ENCODE assay signal across 8 mouse cellular contexts in genomic region chr12:70826318-70827072, GRCm38 (mm10). TPM values are rescaled to one million over a fixed set of nuclear protein-coding genes. Genes with fewer than 3 reads are reported as not detected.
DNase-seq lines count a peak whose midpoint lies in the region; ATAC-seq and TF ChIP-seq lines count a peak whose summit lies in the region.

No protein-coding gene starts in this region.

- no peak for DNase-seq in neural tube, embryonic 11.5 days (ENCODE audit: low spot score)
- DNase-seq in neural tube, embryonic 10.5 days (ENCODE audit: extremely low spot score, low spot score) = no peak
- DNase-seq in thymus, adult 2 months = peak; percentile 41
- no peak for DNase-seq in gastrocnemius, postnatal 10 days
- no peak for DNase-seq in layer of hippocampus, adult 8-10 months (ENCODE audit: low spot score in 2 of 2)

- no peak for TF ChIP-seq CTCF in thymus, adult 2 months (IDR thresholded peaks at IDR 0.05; ENCODE audit: borderline replicate concordance, control insufficient read depth, extremely low read depth, insufficient read depth, low read length, poor library complexity)

- H3K4me1 ChIP-seq in neural tube, embryonic 11.5 days (ENCODE audit: control insufficient read depth, insufficient read depth, low read length) = peaks cover 13% of the 10 kb centered on the region
- peaks cover 37% of the 10 kb centered on the region for H3K4me1 ChIP-seq in embryonic facial prominence, embryonic 12.5 days
- peaks cover 37% of the 10 kb centered on the region for H3K4me1 ChIP-seq in hindbrain, embryonic 15.5 days (replicated peaks)
- H3K4me1 ChIP-seq in lung, embryonic 16.5 days (replicated peaks; ENCODE audit: control insufficient read depth, insufficient read depth, low read length) = peaks cover 13% of the 10 kb centered on the region
- peaks cover 12% of the 10 kb centered on the region for H3K4me1 ChIP-seq in thymus, adult 2 months (replicated peaks; ENCODE audit: control insufficient read depth, insufficient read depth, low read length)

- no peaks in the 10 kb centered on the region for H3K27me3 ChIP-seq in neural tube, embryonic 11.5 days (ENCODE audit: control insufficient read depth, insufficient read depth, low read length)
- no peaks in the 10 kb centered on the region for H3K27me3 ChIP-seq in embryonic facial prominence, embryonic 12.5 days
- no peaks in the 10 kb centered on the region for H3K27me3 ChIP-seq in hindbrain, embryonic 15.5 days
- H3K27me3 ChIP-seq in lung, embryonic 16.5 days (ENCODE audit: control insufficient read depth, insufficient read depth, low read depth, low read length) = no peaks in the 10 kb centered on the region
- H3K27me3 ChIP-seq in thymus, adult 2 months (ENCODE audit: control insufficient read depth, insufficient read depth, low read length) = no peaks in the 10 kb centered on the region

- 2% methylated on average over 19 of the region's 19 CpGs for WGBS in neural tube, embryonic 11.5 days
- WGBS in embryonic facial prominence, embryonic 12.5 days = under 1% methylated on average over 19 of the region's 19 CpGs
- WGBS in hindbrain, embryonic 15.5 days = 2% methylated on average over 19 of the region's 19 CpGs
- 1% methylated on average over 19 of the region's 19 CpGs for WGBS in lung, embryonic 16.5 days
- WGBS in thymus, adult 2 months = under 1% methylated on average over 19 of the region's 19 CpGs

- ATAC-seq in neural tube, embryonic 11.5 days (ENCODE audit: insufficient read depth, low FRiP score, low TSS enrichment) = no peak
- ATAC-seq in embryonic facial prominence, embryonic 12.5 days (ENCODE audit: insufficient number of reproducible peaks, insufficient read depth, low FRiP score, low TSS enrichment) = no peak
- no peak for ATAC-seq in hindbrain, embryonic 15.5 days (ENCODE audit: low FRiP score, low read depth)
- no peak for ATAC-seq in lung, embryonic 16.5 days (ENCODE audit: low read depth)

- peak overlapping the region; percentile 60 for H3K4me3 ChIP-seq in neural tube, embryonic 11.5 days (ENCODE audit: low read depth, low read length)
- peak overlapping the region; percentile 89 for H3K4me3 ChIP-seq in embryonic facial prominence, embryonic 12.5 days
- H3K4me3 ChIP-seq in hindbrain, embryonic 15.5 days = peak overlapping the region; percentile 64
- H3K4me3 ChIP-seq in lung, embryonic 16.5 days (ENCODE audit: low read length) = peak overlapping the region; percentile 73
- H3K4me3 ChIP-seq in thymus, adult 2 months (ENCODE audit: control insufficient read depth, insufficient read depth, low read length) = peak overlapping the region; percentile 75

- H3K9me3 ChIP-seq in neural tube, embryonic 11.5 days (ENCODE audit: control insufficient read depth, low read length) = no peaks in the 10 kb centered on the region
- H3K9me3 ChIP-seq in embryonic facial prominence, embryonic 12.5 days = no peaks in the 10 kb centered on the region
- H3K9me3 ChIP-seq in hindbrain, embryonic 15.5 days = no peaks in the 10 kb centered on the region
- no peaks in the 10 kb centered on the region for H3K9me3 ChIP-seq in lung, embryonic 16.5 days (ENCODE audit: control insufficient read depth, low read length)

- peak overlapping the region; percentile 85 for H3K4me2 ChIP-seq in neural tube, embryonic 11.5 days (ENCODE audit: low read depth)
- H3K4me2 ChIP-seq in embryonic facial prominence, embryonic 12.5 days (replicated peaks) = peak overlapping the region; percentile 76
- peak overlapping the region; percentile 84 for H3K4me2 ChIP-seq in hindbrain, embryonic 15.5 days
- peak overlapping the region; percentile 86 for H3K4me2 ChIP-seq in lung, embryonic 16.5 days (ENCODE audit: low read depth, low read length)

- no peaks in the 10 kb centered on the region for H3K36me3 ChIP-seq in neural tube, embryonic 11.5 days (ENCODE audit: control insufficient read depth, insufficient read depth, low read length)
- no peaks in the 10 kb centered on the region for H3K36me3 ChIP-seq in embryonic facial prominence, embryonic 12.5 days
- no peaks in the 10 kb centered on the region for H3K36me3 ChIP-seq in hindbrain, embryonic 15.5 days
- H3K36me3 ChIP-seq in lung, embryonic 16.5 days (ENCODE audit: control insufficient read depth, insufficient read depth, low read length) = no peaks in the 10 kb centered on the region
- no peaks in the 10 kb centered on the region for H3K36me3 ChIP-seq in thymus, adult 2 months (ENCODE audit: control insufficient read depth, insufficient read depth, low read length)

- peak overlapping the region; percentile 77 for H3K9ac ChIP-seq in neural tube, embryonic 11.5 days (ENCODE audit: low read length)
- H3K9ac ChIP-seq in embryonic facial prominence, embryonic 12.5 days = peak overlapping the region; percentile 92
- H3K9ac ChIP-seq in hindbrain, embryonic 15.5 days = peak overlapping the region; percentile 59
- H3K9ac ChIP-seq in lung, embryonic 16.5 days (ENCODE audit: low read length) = peak overlapping the region; percentile 92

- TF ChIP-seq POLR2A in thymus, adult 2 months (IDR thresholded peaks at IDR 0.05; ENCODE audit: control insufficient read depth, extremely low read depth, insufficient read depth, low read length, poor library complexity) = no peak

- H3K27ac ChIP-seq in neural tube, embryonic 11.5 days (ENCODE audit: low read depth, low read length) = no peak overlapping the region
- peak overlapping the region; percentile 99 for H3K27ac ChIP-seq in embryonic facial prominence, embryonic 12.5 days
- H3K27ac ChIP-seq in hindbrain, embryonic 15.5 days (replicated peaks) = peak overlapping the region; percentile 94
- peak overlapping the region; percentile 99 for H3K27ac ChIP-seq in lung, embryonic 16.5 days (ENCODE audit: low read length)
- peak overlapping the region; percentile 71 for H3K27ac ChIP-seq in thymus, adult 2 months (ENCODE audit: control insufficient read depth, insufficient read depth, low read length)

RNA-seq across cellular contexts. Expression of gene Frmd6, which starts 1.2 kb away (rescaled TPM):
- polyA plus RNA-seq in neural tube, embryonic 11.5 days (2014; fragmentation: Nextera tagmentation; extraction: Ambion mirVana) = 27.8 and 28.5 TPM in 2 replicates
- 74.5 and 81.3 TPM in 2 replicates for polyA plus RNA-seq in embryonic facial prominence, embryonic 12.5 days (2016; fragmentation: Nextera tagmentation; extraction: Ambion mirVana)
- polyA plus RNA-seq in hindbrain, embryonic 15.5 days (2015; fragmentation: Nextera tagmentation; extraction: Ambion mirVana) = 8.9 and 9.3 TPM in 2 replicates
- polyA plus RNA-seq in lung, embryonic 16.5 days (2015; fragmentation: Nextera tagmentation; extraction: Ambion mirVana) = 36.4 and 38.9 TPM in 2 replicates
- polyA plus RNA-seq in thymus, adult 2 months (2012; rRNA removed) = 21.2 and 22.2 TPM in 2 replicates
- 10 to 100 TPM; 27.4 to 34.5 TPM for total RNA-seq in gastrocnemius, postnatal 10 days (2021)
- 10 to 100 TPM; 17.7 to 24.5 (median 21.4) TPM for total RNA-seq in layer of hippocampus, adult 8-10 months (2022)
